Mouse (Mus musculus): ENCODE results near the gene Mrpl35.

- no peak for TF ChIP-seq POLR2A (IDR thresholded peaks at IDR 0.05; ENCODE audit: low read depth, low read length)
- TF ChIP-seq CTCF (IDR thresholded peaks at IDR 0.05; ENCODE audit: extremely low read depth, insufficient read depth, insufficient read length, insufficient replicate concordance): no peak
Measured at GRCm38 (mm10) chr6:71829768-71830167, 3.0 kb upstream of the Mrpl35 start.
